Mouse (Mus musculus) brain, embryonic 14.5 days (tissue): Measurements from ENCODE around the gene Ccdc142. TPM values are rescaled to one million over a fixed set of nuclear protein-coding genes. Genes with fewer than 3 reads are reported as not detected.

Experiments
- DNase-seq: peaks from one replicate; pipeline ENCODE4 v3.0.0-alpha.2; 2011; ENCODE audit warnings: low read depth
- CTCF ChIP-seq: fragments of 200-500 bp; IDR thresholded peaks from 2 replicates; pipeline ENCODE4 v1.5.1; 2012; ENCODE audit warnings: inconsistent platforms, mild to moderate bottlenecking, moderate library complexity, borderline replicate concordance; ENCODE audit not compliant: insufficient read depth, insufficient read length; ENCODE audit errors: extremely low read depth
- POLR2A ChIP-seq: fragments of 200-500 bp; IDR thresholded peaks from 2 replicates; pipeline ENCODE4 v1.6.1; 2012; ENCODE audit warnings: mild to moderate bottlenecking, inconsistent platforms, borderline replicate concordance; ENCODE audit not compliant: poor library complexity, insufficient read depth, insufficient read length, severe bottlenecking; ENCODE audit errors: extremely low read depth
- polyA plus RNA-seq: library from polyadenylated mRNA; depleted of rRNA; stranded (reverse); fragments of >200 nt; gene quantifications from 2 replicates; pipeline ENCODE4 v1.2.3, GENCODE M21; 2012

Ccdc142 gene
- polyA plus RNA-seq, 1 experiment = 10.4 TPM

DNA sequence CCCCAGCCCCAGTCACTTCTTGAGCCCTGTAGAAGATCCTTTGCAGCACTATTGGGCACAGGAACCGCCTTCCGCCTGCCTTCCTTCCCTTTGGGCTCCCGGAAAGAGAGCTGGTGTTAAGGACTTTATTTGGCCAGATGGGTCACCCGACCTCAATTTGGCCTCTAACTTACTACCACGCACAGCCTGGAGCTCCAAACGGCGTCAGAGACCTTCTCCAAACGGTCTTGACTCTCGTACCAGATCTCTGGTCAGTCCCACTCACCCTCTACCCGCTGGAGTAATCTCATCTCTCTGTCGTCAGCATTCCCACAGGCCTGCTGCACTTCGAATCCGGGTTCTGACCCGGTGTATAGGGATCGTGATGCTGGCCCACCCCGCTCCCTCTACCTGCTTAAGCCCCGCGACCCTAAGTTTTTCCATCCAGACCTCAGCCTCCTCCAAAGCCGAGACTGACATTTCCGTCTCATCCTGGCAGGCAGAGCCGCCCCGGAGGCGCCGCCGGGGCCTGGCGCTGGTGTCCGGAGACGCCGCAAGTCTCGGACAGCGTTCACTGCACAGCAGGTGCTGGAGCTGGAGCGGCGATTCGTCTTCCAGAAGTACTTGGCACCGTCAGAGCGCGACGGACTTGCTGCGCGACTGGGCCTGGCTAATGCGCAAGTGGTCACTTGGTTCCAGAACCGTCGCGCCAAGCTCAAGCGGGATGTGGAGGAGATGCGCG is 14.0 kb upstream of the Ccdc142 start:
- no peak for TF ChIP-seq POLR2A
- TF ChIP-seq CTCF = no peak
- DNase-seq = no peak

DNA sequence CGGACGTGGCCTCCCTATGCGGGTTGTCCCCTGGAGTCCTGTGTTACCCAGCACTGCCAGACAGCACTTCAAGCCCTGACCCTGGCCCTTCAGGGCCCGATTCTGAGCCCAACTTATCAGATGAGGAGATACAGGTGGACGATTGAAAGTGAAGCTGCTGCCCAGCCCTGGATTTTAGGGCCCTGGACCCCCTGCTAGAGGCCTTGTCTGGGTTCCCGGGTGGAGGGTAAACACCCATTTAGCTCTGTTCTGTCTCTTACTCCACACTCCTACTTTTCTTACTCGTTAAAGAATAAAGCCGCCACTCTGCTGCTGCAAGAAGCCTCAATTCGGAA is 13.5 kb upstream of the Ccdc142 start:
- no peak for DNase-seq
- TF ChIP-seq POLR2A = no peak
- TF ChIP-seq CTCF = no peak

DNA sequence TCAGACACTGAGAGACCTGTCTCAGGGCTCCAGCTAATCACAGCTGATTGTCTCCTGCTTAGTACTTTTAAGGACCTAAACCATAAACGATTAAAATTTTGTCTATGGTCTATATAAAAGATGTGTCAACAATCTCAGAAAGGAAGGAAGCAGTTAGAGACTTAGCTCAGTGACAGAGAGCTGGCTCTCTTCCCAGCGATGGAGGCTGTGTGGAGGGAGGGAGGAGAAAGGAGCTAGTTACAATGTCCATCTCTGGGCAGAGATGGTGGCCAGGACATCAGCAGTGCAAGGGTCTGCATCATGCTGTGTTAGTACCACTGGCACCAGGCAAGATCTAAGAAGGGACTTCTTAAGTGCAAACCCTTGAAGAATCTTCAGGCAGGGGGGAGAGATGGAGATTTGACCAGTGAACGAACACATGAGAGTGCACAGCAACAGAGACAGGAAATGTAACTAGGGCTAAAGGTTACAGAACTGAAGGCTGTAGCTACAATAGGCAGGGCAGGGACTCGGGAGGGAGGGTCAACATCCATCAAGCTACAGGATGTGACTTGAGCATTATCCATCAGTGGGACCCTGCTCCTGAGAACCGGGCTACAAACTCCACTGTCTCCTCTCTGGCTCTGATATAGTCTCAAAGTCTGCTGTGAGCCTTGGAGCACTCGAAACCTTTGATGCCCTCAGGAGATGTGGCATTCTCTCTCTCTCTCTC is 8.8 kb upstream of the Ccdc142 start:
- TF ChIP-seq CTCF (no peak), POLR2A (no peak)
- DNase-seq = no peak

DNA sequence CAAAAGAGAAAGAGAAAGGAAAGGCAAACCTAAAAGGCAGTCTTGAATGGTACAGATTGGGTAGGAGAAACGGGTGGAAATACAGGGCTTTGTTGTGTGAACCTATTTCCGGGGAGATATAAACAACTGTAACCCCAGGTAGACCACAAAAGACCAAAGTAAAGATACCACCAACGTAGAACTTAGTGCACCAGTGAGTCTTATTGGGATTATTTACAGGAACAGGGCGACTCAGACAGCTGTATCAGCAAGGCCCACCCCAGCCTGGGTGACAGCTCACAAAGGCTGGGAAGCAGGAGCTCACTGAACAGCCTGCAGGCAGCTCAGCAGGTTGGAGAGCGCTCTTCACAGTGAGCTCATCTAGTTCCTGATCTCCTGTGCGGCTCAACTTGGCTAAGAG is 5.4 kb upstream of the Ccdc142 start:
- TF ChIP-seq POLR2A (no peak), CTCF (no peak)
- no peak for DNase-seq

DNA sequence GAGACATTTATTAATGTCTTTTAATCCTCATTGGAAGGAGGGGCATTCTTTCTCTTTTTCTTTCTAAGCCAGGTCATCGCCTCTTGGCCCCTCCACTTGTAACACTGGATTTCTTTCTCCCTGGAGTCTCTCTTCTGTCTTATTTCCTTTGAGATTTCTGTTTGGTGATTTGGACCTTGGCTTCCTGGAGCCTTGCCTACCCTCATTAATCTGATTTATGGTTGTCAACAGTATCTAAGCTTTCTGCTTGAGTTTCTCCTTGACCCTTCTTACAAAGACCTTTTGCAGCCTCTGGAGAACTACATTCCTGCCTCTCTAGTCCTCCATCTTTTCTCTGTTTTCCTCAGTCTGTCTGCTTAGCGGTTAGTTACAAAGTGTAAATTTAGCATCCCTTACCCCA is 3.0 kb upstream of the Ccdc142 start:
- TF ChIP-seq CTCF (no peak), POLR2A (no peak)
- no peak for DNase-seq

DNA sequence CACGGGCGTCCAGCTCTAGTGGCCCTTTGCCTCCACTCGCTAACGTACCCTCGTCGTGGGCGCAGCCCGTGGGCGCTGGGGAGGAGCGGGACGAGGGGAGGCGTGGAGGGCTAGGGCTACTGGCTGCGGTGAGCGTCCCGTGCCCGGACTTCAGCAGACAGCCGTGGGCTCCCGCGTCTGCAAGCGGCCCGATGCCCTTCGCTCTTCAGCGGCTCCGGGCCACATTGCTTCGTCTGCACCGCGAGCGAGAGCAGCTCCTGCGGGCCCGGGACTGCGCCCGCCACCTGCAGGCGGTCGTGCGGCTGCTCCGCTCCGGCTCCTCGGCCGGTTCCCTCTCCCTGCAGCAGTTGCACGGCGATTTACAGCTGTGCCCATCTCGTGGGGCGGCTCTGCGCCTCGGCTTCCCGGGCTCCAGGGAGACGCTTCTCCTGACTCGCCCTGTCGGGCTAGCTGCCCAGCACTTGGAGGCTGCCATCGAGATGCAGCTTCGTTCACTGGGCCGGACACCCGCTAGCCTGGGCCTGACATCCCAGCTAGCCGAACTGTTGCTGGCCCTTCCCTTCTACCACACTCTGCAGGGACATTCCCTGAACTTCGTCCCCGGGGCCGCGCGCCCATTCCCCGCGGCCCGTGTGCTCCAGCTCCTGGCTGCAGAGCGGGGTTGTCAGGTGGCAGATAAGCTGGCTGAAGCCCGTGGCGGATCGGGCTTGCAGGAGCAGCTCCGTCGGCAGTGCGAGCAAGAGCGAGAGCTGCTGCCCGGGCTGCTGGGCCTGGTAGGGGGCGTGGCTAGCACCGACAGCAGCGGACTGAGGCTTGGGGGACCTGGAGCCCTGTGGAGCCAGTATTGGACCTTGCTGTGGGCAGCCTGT is 521 bp downstream of the Ccdc142 start:
- TF ChIP-seq CTCF (peak; percentile 50; the same call in 1 of the 2 replicates), POLR2A (0 out of 2 replicates have a peak, but pooled peaks have one; percentile 20)
- DNase-seq = peak; percentile 81

DNA sequence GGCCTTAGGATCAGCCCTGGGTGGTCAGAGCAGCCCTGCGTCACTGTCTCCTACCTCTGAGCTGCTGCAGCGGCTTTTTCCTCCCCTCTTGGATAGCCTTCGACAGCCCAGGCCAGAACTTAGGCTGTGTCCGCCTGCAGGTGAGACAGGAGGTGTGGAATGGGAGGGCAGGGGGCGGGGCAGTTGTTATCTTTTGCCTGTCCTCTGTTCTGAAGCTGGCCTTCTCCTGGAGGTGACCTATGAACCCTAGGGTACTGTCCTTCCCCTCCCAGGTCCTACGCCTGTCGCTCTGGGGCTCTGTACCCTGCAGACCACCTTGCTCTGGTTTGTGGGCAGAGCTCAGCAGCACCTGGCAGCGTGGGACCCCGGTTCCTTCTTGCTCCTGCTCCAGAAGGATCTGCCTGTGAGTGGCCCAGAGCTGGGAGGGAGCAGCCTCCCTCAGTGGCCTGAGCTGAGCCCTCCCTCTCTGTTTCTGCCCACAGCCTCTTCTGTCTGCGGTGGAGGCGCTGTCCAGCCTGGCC is 1.8 kb downstream of the Ccdc142 start:
- no peak for DNase-seq
- TF ChIP-seq CTCF = no peak
- TF ChIP-seq POLR2A = no peak

DNA sequence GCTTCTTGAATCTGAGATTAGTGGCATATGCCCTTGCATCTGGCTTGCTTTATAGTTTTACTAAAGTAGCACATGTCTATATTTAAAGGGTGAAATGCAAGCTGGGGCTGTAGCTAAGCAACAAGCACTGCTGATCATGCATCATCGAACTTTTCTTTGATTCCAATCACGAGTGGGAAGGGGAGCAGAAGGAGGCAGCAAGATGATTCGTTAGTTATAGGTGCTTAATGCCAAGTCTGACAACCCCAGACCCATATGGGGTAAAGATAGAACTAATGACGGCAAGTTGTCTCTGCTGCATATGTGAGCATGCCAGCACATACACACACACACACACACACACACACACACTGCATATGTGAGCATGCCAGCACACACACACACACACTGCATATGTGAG is 2.8 kb downstream of the Ccdc142 start:
- TF ChIP-seq CTCF (no peak), POLR2A (no peak)

DNA sequence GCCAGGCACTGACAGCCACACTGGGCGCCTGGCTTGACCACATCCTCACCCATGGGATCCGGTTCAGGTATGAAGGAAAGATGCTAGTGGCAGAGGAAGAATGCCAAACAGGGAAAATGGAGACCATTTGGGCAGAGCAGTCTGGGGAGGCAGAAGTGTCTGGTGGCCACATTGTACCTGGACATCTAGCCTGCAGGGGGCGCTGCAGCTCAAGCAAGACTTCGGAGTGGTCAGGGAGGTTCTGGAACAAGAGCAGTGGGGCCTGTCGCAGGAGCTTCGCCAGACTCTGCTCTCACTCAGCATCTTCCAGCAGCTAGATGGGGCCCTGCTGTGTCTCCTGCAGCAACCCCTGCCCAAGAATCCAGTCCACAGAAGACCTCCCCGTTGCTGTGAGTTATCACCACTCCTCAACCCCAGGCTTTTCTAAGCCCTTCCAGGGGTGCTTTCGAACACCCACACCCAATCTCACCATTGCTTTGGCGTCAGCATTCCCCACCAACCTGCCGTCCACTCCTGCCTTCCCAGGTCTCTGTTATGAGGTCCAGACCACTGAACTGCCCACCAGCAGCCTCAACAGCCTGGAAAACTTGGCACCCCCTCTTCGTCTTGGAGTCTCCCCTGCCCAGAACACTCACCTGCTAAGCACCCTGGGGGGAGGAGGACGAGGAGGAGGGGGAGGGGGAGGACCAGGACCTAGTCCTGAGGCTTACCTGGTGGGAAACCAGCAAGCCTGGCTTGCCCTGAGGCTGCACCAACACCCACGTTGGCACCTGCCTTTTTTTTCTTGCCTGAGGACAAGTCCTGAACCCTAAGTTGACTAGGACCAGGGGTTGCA is 6.4 kb downstream of the Ccdc142 start:
- peak; percentile 76 for TF ChIP-seq CTCF
- no peak for TF ChIP-seq POLR2A
- peak; percentile 77 for DNase-seq

More for the DNA sequence above, 2.8 kb downstream of the Ccdc142 start:
- peak; percentile 89 for DNase-seq

DNA sequence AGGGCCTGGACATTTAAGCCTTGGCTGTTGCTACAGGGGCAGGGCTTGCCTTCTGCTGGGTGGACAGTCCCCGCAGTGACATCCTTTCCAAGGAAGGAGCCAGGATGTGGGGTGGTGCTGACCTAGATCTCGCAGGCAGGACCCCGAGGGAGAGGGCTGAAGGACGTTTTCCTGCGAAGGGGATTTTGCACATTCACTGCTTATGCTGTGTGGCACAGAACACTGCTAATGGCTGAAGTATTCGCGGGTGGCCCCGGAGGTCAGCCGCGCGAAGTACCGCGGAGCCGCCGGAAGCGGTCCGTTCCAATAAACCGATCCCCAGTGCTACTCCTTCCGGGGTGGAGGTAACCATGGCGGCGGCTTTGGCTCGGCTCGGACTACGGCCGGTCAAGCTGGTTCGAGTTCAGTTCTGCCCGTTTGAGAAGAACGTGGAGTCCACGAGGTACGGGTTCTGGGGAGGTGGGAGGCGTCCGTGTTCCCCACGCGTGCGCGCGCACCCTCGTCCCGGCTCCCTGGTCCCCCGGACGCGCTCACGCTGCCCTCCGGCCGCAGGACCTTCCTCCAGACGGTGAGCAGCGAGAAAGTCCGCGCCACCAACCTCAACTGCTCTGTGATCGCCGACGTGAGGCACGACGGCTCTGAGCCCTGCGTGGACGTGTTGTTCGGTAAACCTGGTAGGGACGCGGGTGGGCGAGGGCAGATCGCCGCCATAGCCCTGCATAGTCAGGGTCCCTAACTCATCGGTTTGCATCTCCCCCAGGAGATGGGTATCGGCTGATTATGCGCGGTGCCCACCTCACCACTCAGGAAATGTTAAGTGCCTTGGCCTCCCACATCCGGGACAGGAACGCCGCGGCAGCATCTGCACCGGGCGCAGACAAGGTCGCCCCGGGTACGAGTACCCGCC is 7.6 kb downstream of the Ccdc142 start, which contains the start of gene Mrpl53:
TSS of gene Mrpl53 (plus strand) at position 279 of the 907 bp plus-strand sequence.
- TF ChIP-seq POLR2A = peak; percentile 47; the same call in 1 of the 2 replicates
- TF ChIP-seq CTCF = no peak
- DNase-seq = peak; percentile 89
